Mouse (Mus musculus): ENCODE measurements around the gene Sult5a1.

- TF ChIP-seq CTCF (IDR thresholded peaks at IDR 0.05; ENCODE audit: extremely low read depth, insufficient read depth, low read length) = peak; percentile 65
- no peak for TF ChIP-seq POLR2A (IDR thresholded peaks at IDR 0.05; ENCODE audit: extremely low read depth, insufficient read depth, low read length)
Observed at GRCm38 (mm10) chr8:123190678-123191077, 32.6 kb upstream of the Sult5a1 start.
